8 mouse cellular contexts compared by ENCODE assay signal in genomic region chr7:100663190-100663589, GRCm38 (mm10). TPM values are rescaled to one million over a fixed set of nuclear protein-coding genes. Genes with fewer than 3 reads are reported as not detected.
DNase-seq lines count a peak whose midpoint lies in the region; ATAC-seq and TF ChIP-seq lines count a peak whose summit lies in the region.

No protein-coding gene starts in this region.

- H3K4me2 ChIP-seq in heart, embryonic 11.5 days = peak overlapping the region; percentile 39
- peak overlapping the region; percentile 50 for H3K4me2 ChIP-seq in kidney, embryonic 15.5 days

- H3K4me1 ChIP-seq in bone marrow, adult 2 months (ENCODE audit: control insufficient read depth, insufficient read depth, low read length) = 0 out of 2 replicates have a peak, but pooled peaks cover 1% of the 10 kb centered on the region
- H3K4me1 ChIP-seq in embryonic fibroblast, embryonic 13.5 days (ENCODE audit: control insufficient read depth, insufficient read depth, low read length) = no peaks in the 10 kb centered on the region
- H3K4me1 ChIP-seq in heart, embryonic 11.5 days (ENCODE audit: control insufficient read depth, insufficient read depth, low read length) = peaks cover 13% of the 10 kb centered on the region; the same call in 1 of the 2 replicates
- H3K4me1 ChIP-seq in kidney, embryonic 15.5 days = peaks cover 24% of the 10 kb centered on the region

- no peaks in the 10 kb centered on the region for H3K9me3 ChIP-seq in heart, embryonic 11.5 days (replicated peaks; ENCODE audit: control insufficient read depth, low read length)
- H3K9me3 ChIP-seq in kidney, embryonic 15.5 days (replicated peaks) = no peaks in the 10 kb centered on the region

- peak; percentile 78; the same call in 1 of the 2 replicates for ATAC-seq in heart, embryonic 11.5 days (replicated peaks; ENCODE audit: insufficient number of reproducible peaks, low FRiP score, low TSS enrichment)
- ATAC-seq in kidney, embryonic 15.5 days (replicated peaks; ENCODE audit: low FRiP score) = peak; percentile 91
- ATAC-seq in monocyte, adult 5-6 weeks (replicated peaks; ENCODE audit: insufficient number of reproducible peaks, low FRiP score, low TSS enrichment, poor library complexity, severe bottlenecking) = peak; percentile 96

- no peak overlapping the region for H3K9ac ChIP-seq in heart, embryonic 11.5 days (ENCODE audit: low read depth, low read length)
- no peak overlapping the region for H3K9ac ChIP-seq in kidney, embryonic 15.5 days

- no peak overlapping the region for H3K4me3 ChIP-seq in bone marrow, adult 2 months (replicated peaks; ENCODE audit: control insufficient read depth, low read depth, low read length)
- no peak overlapping the region for H3K4me3 ChIP-seq in embryonic fibroblast, embryonic 13.5 days (ENCODE audit: insufficient read depth, low read length)
- no peak overlapping the region for H3K4me3 ChIP-seq in heart, embryonic 11.5 days (ENCODE audit: low read depth, low read length)
- peak overlapping the region; percentile 6; the same call in 1 of the 2 replicates for H3K4me3 ChIP-seq in kidney, embryonic 15.5 days (replicated peaks)

- WGBS in bone marrow, adult 2 months = 3% methylated on average over 13 of the region's 13 CpGs
- WGBS in heart, embryonic 11.5 days (ENCODE audit: insufficient replicate concordance) = 2% methylated on average over 13 of the region's 13 CpGs
- under 1% methylated on average over 13 of the region's 13 CpGs for WGBS in kidney, embryonic 15.5 days

- no peaks in the 10 kb centered on the region for H3K27me3 ChIP-seq in heart, embryonic 11.5 days (ENCODE audit: control insufficient read depth, insufficient read depth, low read length)
- H3K27me3 ChIP-seq in kidney, embryonic 15.5 days = no peaks in the 10 kb centered on the region

- TF ChIP-seq CTCF in bone marrow, adult 2 months (IDR thresholded peaks at IDR 0.05; ENCODE audit: control insufficient read depth, insufficient read depth, low read length) = peak; percentile 89
- TF ChIP-seq CTCF in embryonic fibroblast, embryonic 13.5 days (IDR thresholded peaks at IDR 0.05; ENCODE audit: borderline replicate concordance, insufficient read depth, low read length) = peak; percentile 90

- DNase-seq in A20 (ENCODE audit: low read depth, low spot score) (peak; percentile 81), liver (peak; percentile 85)
- peak; percentile 58 to 65 for DNase-seq in spleen, postnatal 36 days (ENCODE audit: low spot score in 2 of 2)

- no peaks in the 10 kb centered on the region for H3K36me3 ChIP-seq in heart, embryonic 11.5 days (ENCODE audit: control insufficient read depth, insufficient read depth, low read length)
- H3K36me3 ChIP-seq in kidney, embryonic 15.5 days = no peaks in the 10 kb centered on the region

- TF ChIP-seq POLR2A in bone marrow, adult 2 months (IDR thresholded peaks at IDR 0.05; ENCODE audit: borderline replicate concordance, control insufficient read depth, low read depth, low read length) = no peak
- no peak for TF ChIP-seq POLR2A in embryonic fibroblast, embryonic 13.5 days (IDR thresholded peaks at IDR 0.05; ENCODE audit: low read depth, low read length)

- H3K27ac ChIP-seq in bone marrow, adult 2 months (ENCODE audit: control insufficient read depth, insufficient read depth, low read depth, low read length, poor library complexity) = no peak overlapping the region
- no peak overlapping the region for H3K27ac ChIP-seq in embryonic fibroblast, embryonic 13.5 days (ENCODE audit: insufficient read depth, low read length)
- H3K27ac ChIP-seq in heart, embryonic 11.5 days (ENCODE audit: low read depth, low read length) = no peak overlapping the region
- H3K27ac ChIP-seq in kidney, embryonic 15.5 days = peak overlapping the region; percentile 67

RNA-seq across cellular contexts. Expression of gene Plekhb1, which starts 1.0 kb away (rescaled TPM):
- polyA plus RNA-seq in bone marrow, adult 2 months (2011; ENCODE audit: insufficient read depth, insufficient read length, low replicate concordance, missing spikeins) = 3.3 TPM in 1 of 2 replicates, not detected in the other
- 0.53 and 0.63 TPM in 2 replicates for polyA plus RNA-seq in embryonic fibroblast, embryonic 13.5 days (2011; ENCODE audit: insufficient read length, low read depth, missing spikeins)
- 0.89 and 1.6 TPM in 2 replicates for polyA plus RNA-seq in heart, embryonic 11.5 days (2014; fragmentation: Nextera tagmentation; extraction: Ambion mirVana)
- polyA plus RNA-seq in kidney, embryonic 15.5 days (2015; fragmentation: Nextera tagmentation; extraction: Ambion mirVana) = 3.5 and 4.4 TPM in 2 replicates
- total RNA-seq in monocyte, adult 5-6 weeks (2017) = not detected in 3 replicates

RNA-seq across cellular contexts. Expression of gene Fam168a, which starts 43.2 kb away (rescaled TPM):
- 5.0 and 11.7 TPM in 2 replicates for polyA plus RNA-seq in bone marrow, adult 2 months (2011; ENCODE audit: insufficient read depth, insufficient read length, low replicate concordance, missing spikeins)
- 53.6 and 58.0 TPM in 2 replicates for polyA plus RNA-seq in embryonic fibroblast, embryonic 13.5 days (2011; ENCODE audit: insufficient read length, low read depth, missing spikeins)
- 28.1 and 34.9 TPM in 2 replicates for polyA plus RNA-seq in heart, embryonic 11.5 days (2014; fragmentation: Nextera tagmentation; extraction: Ambion mirVana)
- polyA plus RNA-seq in kidney, embryonic 15.5 days (2015; fragmentation: Nextera tagmentation; extraction: Ambion mirVana) = 38.4 and 46.1 TPM in 2 replicates
- 19.8 to 44.1 TPM (median 20.5 TPM) in 3 replicates for total RNA-seq in monocyte, adult 5-6 weeks (2017)

RNA-seq across cellular contexts. Expression of gene Mrpl48, which starts 55.1 kb away (rescaled TPM):
- 23.2 and 37.9 TPM in 2 replicates for polyA plus RNA-seq in bone marrow, adult 2 months (2011; ENCODE audit: insufficient read depth, insufficient read length, low replicate concordance, missing spikeins)
- 34.1 and 40.9 TPM in 2 replicates for polyA plus RNA-seq in embryonic fibroblast, embryonic 13.5 days (2011; ENCODE audit: insufficient read length, low read depth, missing spikeins)
- polyA plus RNA-seq in heart, embryonic 11.5 days (2014; fragmentation: Nextera tagmentation; extraction: Ambion mirVana) = 76.9 and 77.3 TPM in 2 replicates
- 81.2 and 92.4 TPM in 2 replicates for polyA plus RNA-seq in kidney, embryonic 15.5 days (2015; fragmentation: Nextera tagmentation; extraction: Ambion mirVana)
- 20.6 to 32.6 TPM (median 24.3 TPM) in 3 replicates for total RNA-seq in monocyte, adult 5-6 weeks (2017)

RNA-seq across cellular contexts. Expression of gene Rab6a, which starts 56.0 kb away (rescaled TPM):
- polyA plus RNA-seq in bone marrow, adult 2 months (2011; ENCODE audit: insufficient read depth, insufficient read length, low replicate concordance, missing spikeins) = 24.9 and 34.8 TPM in 2 replicates
- polyA plus RNA-seq in embryonic fibroblast, embryonic 13.5 days (2011; ENCODE audit: insufficient read length, low read depth, missing spikeins) = 149 and 163 TPM in 2 replicates
- 115 and 128 TPM in 2 replicates for polyA plus RNA-seq in heart, embryonic 11.5 days (2014; fragmentation: Nextera tagmentation; extraction: Ambion mirVana)
- 102 and 105 TPM in 2 replicates for polyA plus RNA-seq in kidney, embryonic 15.5 days (2015; fragmentation: Nextera tagmentation; extraction: Ambion mirVana)
- total RNA-seq in monocyte, adult 5-6 weeks (2017) = 94.9 to 99.8 TPM (median 95.1 TPM) in 3 replicates
